Mouse (Mus musculus) cerebellum, postnatal 4 days (tissue): ENCODE data around the gene Vps11.
"Not testable (repeated sequence)": the region's sequence is repeated elsewhere in the genome, so short reads cannot be mapped to it uniquely, and the experiment has no call there.

Experiments used
- DNase-seq, 2 experiments: peaks; one replicate each; pipeline ENCODE4 v3.0.0; 2022; ENCODE audit warnings: low spot score in 2 of 2, mixed read lengths in 1 of 2

Gene Vps11

GRCm38 (mm10) chr9:44314910-44315309 lies 46.6 kb downstream of the Vps11 start:
- no peak for DNase-seq

GRCm38 (mm10) chr9:44314257-44314547 lies 47.3 kb downstream of the Vps11 start:
- no peak for DNase-seq

- peak in 1 of 2 experiments; percentile 43 for DNase-seq
Observed at GRCm38 (mm10) chr9:44313476-44314256, 47.8 kb downstream of the Vps11 start.

GRCm38 (mm10) chr9:44311136-44312134 lies 50.0 kb downstream of the Vps11 start:
- DNase-seq = no peak

- no peak for DNase-seq
Observed at GRCm38 (mm10) chr9:44310750-44311135, 50.7 kb downstream of the Vps11 start.

- no peak for DNase-seq
Observed at GRCm38 (mm10) chr9:44309756-44310155, 51.7 kb downstream of the Vps11 start.

GRCm38 (mm10) chr9:44307248-44307647 lies 54.2 kb downstream of the Vps11 start:
- no peak for DNase-seq

GRCm38 (mm10) chr9:44306532-44306931 lies 54.9 kb downstream of the Vps11 start:
- no peak for DNase-seq

GRCm38 (mm10) chr9:44305466-44306079 lies 55.9 kb downstream of the Vps11 start, which contains the start of gene Hinfp:
TSS of gene Hinfp (minus strand) at chr9:44305671.
- DNase-seq = peak; percentile 86 to 96

GRCm38 (mm10) chr9:44300001-44300400 lies 61.5 kb downstream of the Vps11 start:
- DNase-seq = not testable (repeated sequence)
